Mouse (Mus musculus) heart, postnatal 14 days (tissue): ENCODE measurements around the gene Rfng. TPM values are rescaled to one million over a fixed set of nuclear protein-coding genes. Genes with fewer than 3 reads are reported as not detected.
A peak's percentile ranks its signal among the peaks of the same experiment; 100 is the strongest.
"Not testable (repeated sequence)": the region's sequence is repeated elsewhere in the genome, so short reads cannot be mapped to it uniquely, and the experiment has no call there.

Experiments
- DNase-seq, 2 experiments: peaks; one replicate each; pipeline ENCODE4 v3.0.0; 2021 to 2022
- intact Hi-C: fragments of 180-260 bp; cut with DNase I; formaldehyde crosslinking; loops from one replicate; pipeline ENCODE4 v1.15.1; 2025
- long read RNA-seq, 2 experiments: library from polyadenylated mRNA; stranded (forward); transcript quantifications; one replicate each; pipeline ENCODE4 v2.0.0; 2021
- total RNA-seq, 2 experiments: library from RNA; stranded (reverse); gene quantifications; 2 replicates each; pipeline ENCODE4 v1.2.3; 2021

Gene Rfng
- 10 to 100 TPM; 11.8 to 12.0 TPM for total RNA-seq
- long read RNA-seq, experiment 1, transcript Rfng-201 (8 exons, 2,118 nt): major isoform, 6 of 21 reads
- long read RNA-seq, experiment 1, partial matches to known transcripts: 0 of 21 reads
- long read RNA-seq, experiment 1, other reads (novel, unspliced or antisense): 13 of 21 reads
- long read RNA-seq, experiment 2, transcript Rfng-201 (8 exons, 2,118 nt): major isoform, 13 of 32 reads
- long read RNA-seq, experiment 2, partial matches to known transcripts: 2 of 32 reads
- long read RNA-seq, experiment 2, other reads (novel, unspliced or antisense): 15 of 32 reads

GRCm38 (mm10) chr11:120784064-120784791 lies at the start of gene Rfng, which contains the start of gene Gps1:
Gene Rfng, minus strand, starts transcription at chr11:120784207.
Gene Gps1, plus strand, starts transcription at chr11:120784272.
- peak; percentile 85 to 87 for DNase-seq
- intact Hi-C loops: no loop called here

- DNase-seq, intact Hi-C loops: not testable (repeated sequence)
These were observed 49.0 kb upstream of the Rfng start for GRCm38 (mm10) chr11:120832962-120833361.

DNA sequence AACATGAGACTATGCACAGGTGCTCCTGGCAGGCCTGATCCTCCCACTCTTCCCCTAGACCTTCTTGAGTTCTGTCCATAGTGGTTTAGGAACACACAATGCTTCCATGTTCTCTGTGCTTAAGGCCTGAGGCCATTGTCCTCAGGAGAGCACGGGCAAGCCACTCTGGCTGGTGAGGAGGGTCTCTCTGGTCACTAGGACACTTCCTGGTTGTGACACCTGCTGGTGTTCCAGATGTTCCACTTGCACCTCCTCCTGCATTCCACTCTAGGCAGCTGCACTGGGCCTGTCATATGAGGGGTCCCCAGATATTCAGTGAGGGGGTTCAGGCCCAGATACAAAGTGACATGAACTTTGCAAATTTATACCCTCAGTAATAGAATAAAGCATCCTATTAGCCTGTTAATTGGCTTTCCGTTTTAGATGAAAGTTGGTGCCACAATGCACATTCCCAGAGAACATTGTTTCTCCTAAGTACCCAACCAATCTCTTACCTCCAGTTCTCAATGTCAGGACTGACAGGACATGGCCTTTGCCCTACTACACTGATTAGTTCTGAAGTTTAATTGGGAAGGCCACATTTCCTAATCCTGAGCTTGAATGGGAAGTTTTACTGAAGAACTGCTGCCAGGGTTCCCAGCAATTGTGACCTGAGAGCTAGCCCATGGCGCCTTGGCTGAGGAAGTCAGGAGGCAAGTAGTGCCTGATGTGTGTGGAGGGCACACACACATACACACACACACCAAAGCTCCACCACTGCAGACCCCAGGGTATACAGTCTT lies 47.8 kb upstream of the Rfng start:
- no peak for DNase-seq
- intact Hi-C loops: no loop called here

DNA sequence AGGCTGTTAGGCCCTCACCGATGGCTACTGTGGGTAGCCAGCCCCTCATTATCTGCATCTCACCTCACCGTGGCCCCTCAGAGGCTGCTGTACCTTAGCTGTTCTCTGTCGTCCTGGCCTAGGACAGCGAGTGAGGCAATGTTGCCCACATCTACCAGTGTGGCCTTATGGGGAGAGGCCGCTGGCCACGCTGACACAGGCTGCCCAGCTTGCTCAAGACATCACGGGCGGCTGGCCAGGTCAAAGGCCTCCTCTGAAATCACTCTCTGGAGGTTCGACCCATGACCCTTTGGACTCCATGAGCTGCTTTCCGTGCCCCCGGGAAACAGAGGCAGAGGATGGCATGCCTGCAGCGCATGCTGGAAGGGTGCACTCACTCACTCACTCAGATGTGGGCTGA lies 46.7 kb upstream of the Rfng start:
- intact Hi-C loops: no loop called here
- DNase-seq: no peak

DNA sequence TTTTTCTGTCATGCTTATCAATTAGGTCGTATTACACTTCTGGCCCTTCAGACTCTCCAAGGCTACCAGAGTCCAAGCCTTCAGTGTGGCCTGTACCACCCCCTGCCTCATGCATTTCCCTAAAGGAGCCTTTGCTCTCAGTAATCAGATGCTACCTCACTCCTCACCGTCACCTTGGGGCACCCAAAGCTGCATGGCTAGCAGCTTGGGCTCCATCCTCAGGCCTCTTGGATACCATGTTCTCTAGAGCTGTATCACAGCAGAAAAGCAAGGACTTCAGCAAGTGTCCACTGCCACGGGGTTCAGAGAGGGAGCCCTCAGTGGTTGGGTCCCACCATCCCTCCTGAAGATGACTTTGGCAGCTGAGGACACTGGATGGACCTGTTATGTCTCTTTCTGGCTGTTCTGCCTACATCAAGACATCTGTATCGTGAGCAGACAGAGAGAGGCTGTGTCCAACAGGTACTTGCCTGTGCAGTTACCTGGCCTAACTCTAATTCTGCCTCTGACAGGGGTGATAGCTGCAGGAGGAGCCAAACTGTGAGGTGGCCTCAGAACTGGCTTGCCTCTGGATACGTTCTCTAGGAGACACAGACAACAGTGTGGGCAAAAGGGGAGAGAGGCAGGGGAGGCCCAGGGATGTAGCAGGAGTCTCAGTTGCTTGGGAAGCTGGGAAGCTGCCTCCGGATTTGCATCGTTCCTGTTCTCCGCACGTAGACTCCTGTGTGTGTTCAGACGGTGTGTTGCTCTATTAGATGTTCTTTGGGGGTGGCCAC lies 45.9 kb upstream of the Rfng start:
- intact Hi-C loops: no loop called here
- no peak for DNase-seq

DNA sequence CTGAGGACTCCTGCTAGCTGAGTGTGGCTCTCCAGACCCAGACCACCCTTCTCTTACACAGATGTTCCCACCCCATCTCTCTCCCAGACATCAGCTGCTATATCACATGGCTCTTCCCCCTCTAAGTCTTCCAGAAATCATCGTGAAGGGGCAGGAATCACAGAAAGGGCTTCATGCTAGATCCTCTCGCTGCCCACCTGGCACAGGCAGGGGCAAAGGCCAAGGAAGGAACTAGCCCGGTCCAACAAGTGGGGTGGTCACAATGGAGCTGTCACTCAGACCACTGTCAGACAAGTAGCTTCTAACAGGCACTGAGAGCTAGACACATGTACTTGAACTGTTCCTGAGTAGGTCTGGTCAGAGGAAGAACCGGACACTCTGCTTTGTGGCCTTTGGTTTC lies 44.4 kb upstream of the Rfng start:
- intact Hi-C loops: no loop called here
- no peak for DNase-seq

DNA sequence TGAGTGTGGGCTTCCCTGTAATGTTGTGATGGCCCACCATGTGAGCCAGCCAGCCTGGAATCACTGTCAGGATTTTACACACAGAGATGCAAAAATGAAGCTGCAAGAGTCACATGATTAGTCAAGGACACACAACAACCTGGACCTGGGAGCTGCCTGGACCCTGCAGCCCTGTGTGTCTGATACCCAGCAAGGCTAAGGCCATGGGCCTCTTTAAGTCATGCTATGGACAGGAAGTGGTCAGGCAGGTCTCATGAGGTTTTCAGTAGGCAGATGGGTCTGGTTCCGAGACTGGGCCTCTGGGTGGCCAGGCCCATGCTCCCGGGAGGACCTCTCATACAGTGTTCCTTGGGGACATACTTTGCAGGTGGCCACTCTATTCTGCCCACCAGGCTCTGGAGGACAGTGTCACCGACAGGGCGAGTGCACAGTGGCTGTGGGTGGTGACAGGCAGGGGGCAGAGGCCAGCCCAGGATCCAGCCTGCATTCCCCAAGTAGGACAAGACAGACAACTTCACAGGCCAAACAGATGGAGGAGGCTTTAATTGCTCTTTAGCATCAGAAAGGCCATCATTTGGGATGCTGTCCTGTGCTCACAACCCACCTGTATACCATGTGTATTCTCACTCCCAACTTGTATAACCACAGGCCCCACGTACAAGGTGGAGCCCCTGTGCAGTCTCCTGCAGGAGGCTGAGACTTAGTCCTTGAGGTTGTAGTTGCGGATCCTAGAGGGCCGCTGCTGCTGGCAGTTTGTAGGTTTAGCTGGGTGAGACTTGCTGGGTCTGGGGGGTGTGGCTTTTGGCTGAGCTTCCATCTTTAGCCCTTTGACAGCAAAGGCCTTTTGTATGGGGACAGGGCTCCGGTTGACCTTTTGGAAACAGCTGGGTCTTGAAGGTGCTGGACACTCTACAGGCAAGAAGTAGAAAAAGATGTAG lies 42.3 kb upstream of the Rfng start:
- intact Hi-C loops: no loop called here
- DNase-seq: no peak

- peak in 1 of 2 experiments; percentile 22 for DNase-seq
- intact Hi-C loops: loop anchor here (2.0 kb wide), 1 partner anchor 165 kb away; the partner anchor contains the start of gene Csnk1d
These were observed 41.4 kb upstream of the Rfng start for GRCm38 (mm10) chr11:120825289-120825863.

- DNase-seq: no peak
- intact Hi-C loops: loop anchor here (2.0 to 5.0 kb wide), 2 partner anchors 77 to 166 kb away; partner anchors contain the start of gene Csnk1d
These were observed 40.8 kb upstream of the Rfng start for GRCm38 (mm10) chr11:120824787-120825288.

DNA sequence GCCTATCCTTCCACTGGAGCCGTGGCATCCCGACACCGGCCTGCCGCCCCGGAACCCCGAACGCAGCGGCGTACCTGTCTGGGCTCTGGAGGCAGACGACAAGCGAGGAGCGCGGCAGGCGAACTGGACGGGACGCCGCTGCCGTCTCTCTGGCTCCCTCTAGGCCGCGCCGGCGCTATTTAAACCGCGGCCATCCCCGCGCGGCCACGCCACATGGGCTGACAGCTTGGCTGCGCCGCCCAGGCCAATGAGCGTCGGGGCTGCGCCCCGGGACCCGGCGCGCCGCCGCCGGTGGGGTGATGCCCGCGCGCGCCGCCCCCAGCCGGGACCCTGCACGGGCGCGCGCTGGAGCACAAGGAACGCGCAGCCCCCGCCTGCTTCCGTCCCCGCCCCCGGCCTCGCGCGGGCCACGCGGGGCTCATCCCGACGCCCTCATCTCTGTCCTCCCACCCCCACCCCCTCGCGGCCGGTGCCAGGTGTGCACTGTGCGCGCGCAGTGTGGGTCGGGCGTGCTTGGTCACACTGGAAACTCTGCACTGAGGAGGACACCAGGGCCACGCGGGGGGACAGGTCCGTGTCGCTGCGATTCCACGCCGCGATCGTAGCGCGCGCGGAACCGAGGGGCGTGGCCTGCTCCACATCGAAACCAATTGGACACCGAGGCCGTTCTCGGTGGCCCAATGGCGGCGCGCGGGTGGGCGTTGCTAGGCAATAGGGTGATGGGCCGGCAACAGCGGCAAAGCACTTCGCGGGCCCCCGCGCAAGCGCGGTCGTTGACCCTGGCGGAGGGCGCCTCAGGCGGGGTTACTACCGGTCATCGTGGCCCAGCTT lies 40.2 kb upstream of the Rfng start, which contains the start of gene Fasn:
Fasn (minus strand) TSS at position 592 of the 831 bp plus-strand sequence.
- intact Hi-C loops: loop anchor here (2.0 to 5.0 kb wide), 2 partner anchors 78 to 167 kb away; partner anchors contain the start of gene Csnk1d
- peak; percentile 96 for DNase-seq

- DNase-seq: no peak
- intact Hi-C loops: loop anchor here (5.0 kb wide), 1 partner anchor 79 kb away; no protein-coding TSS in a partner anchor
These were observed 39.5 kb upstream of the Rfng start for GRCm38 (mm10) chr11:120823551-120823947.

DNA sequence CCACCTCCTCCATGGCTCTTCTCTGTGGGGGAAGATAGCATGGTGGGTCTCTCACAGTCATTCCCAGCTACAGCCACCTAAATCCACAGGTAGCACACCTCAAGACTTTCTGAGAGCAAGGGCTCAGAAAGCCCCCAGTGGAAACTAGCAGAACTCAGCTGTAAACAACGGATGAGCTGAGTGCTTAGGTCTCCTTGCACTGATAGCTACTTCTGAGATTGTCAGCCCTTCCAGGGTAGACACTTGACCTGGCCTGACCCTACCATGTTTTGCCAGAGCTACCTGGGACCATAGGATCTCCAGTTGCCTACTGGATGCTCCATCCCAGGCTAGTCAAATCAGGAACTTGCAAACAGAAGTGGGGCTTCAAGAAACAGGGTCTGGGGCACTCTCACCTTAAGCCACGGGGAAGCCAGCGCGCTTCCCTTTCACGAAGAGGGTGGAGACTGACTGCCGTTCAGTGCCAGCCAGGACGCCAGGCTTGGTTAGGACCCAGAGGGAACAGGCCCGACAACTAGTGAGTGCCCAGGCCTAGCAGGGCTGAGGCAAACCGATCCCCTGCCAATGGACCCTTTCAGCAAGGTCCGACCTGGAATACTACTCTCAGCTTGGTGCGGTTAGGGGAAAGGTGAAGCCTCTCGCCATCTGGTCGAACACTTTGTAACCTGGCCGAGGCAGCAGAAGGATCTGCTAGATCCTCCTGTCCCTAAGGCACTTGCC lies 39.0 kb upstream of the Rfng start:
- intact Hi-C loops: loop anchor here (5.0 kb wide), 1 partner anchor 79 kb away; no protein-coding TSS in a partner anchor
- DNase-seq: peak; percentile 20 to 28

DNA sequence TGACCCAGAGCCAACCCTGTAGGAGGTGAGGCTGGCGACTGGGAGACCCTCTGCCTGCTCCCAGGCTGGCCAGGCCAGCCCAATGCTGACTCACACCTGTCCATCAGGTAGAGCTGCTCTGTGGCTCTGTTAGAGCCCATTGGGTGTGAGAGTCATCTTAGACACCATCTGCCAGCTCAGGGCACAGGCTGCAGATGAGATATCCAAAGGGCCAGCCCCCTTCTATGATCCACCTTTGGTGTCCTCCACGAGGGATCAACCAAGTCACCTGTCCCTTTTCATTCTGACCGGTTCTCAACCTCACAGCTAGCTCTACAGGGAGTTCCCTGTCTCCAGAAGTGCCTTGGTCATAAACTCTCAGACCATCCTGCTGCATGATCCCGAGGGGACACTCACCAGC lies 38.3 kb upstream of the Rfng start:
- intact Hi-C loops: loop anchor here (5.0 kb wide), 1 partner anchor 80 kb away; no protein-coding TSS in a partner anchor

GRCm38 (mm10) chr11:120821076-120821922 lies 37.3 kb upstream of the Rfng start:
- intact Hi-C loops: loop anchor here (5.0 kb wide), 1 partner anchor 81 kb away; no protein-coding TSS in a partner anchor
- peak; percentile 38 to 56 for DNase-seq

More for the DNA sequence above, 38.3 kb upstream of the Rfng start:
- no peak for DNase-seq

DNA sequence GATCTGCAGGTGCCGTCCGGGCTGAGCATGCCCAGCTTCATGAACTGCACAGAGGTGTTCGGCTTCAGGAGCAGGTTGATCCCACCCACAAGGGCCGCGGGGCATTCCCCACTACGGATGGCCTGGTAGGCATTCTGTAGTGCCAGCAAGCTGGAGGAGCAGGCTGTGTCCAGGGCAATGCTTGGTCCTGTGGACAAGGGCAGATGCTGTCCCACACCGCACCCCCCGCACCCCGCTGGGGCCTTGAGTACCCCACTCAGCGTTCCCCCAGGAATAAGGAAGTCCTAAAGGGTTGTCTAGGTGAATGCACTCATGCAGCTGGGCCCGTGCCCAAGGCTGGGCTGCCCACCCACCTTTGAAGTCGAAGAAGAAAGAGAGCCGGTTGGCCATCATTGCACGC lies 36.5 kb upstream of the Rfng start:
- intact Hi-C loops: loop anchor here (5.0 kb wide), 1 partner anchor 82 kb away; no protein-coding TSS in a partner anchor
- DNase-seq: no peak
